Mouse (Mus musculus) cortical plate, adult 2 months (tissue): ENCODE results near the gene Fmnl1. TPM values are rescaled to one million over a fixed set of nuclear protein-coding genes. Genes with fewer than 3 reads are reported as not detected.
A peak's percentile ranks its signal among the peaks of the same experiment; 100 is the strongest.

ENCODE experiments used
- H3K27ac ChIP-seq: fragments of 200-500 bp; 2 replicates; pipeline ENCODE4 v1.5.1; 2012; ENCODE audit warnings: low read length, control low read depth, inconsistent platforms; ENCODE audit not compliant: insufficient read depth
- H3K4me1 ChIP-seq: fragments of 200-500 bp; 2 replicates; pipeline ENCODE4 v1.6.1; 2011; ENCODE audit warnings: low read length; ENCODE audit not compliant: control insufficient read depth, insufficient read depth
- H3K4me3 ChIP-seq: fragments of 200-500 bp; 2 replicates; pipeline ENCODE4 v1.5.1; 2011; ENCODE audit warnings: mild to moderate bottlenecking, low read length, control low read depth; ENCODE audit not compliant: insufficient read depth
- CTCF ChIP-seq: fragments of 200-500 bp; IDR thresholded peaks from 2 replicates; pipeline ENCODE4 v1.5.1; 2011; ENCODE audit warnings: mild to moderate bottlenecking, control low read depth, low read length; ENCODE audit not compliant: insufficient read depth; ENCODE audit errors: extremely low read depth
- POLR2A ChIP-seq: fragments of 200-500 bp; IDR thresholded peaks from 2 replicates; pipeline ENCODE4 v1.6.1; 2011; ENCODE audit warnings: mild to moderate bottlenecking, low read length, control low read depth; ENCODE audit not compliant: insufficient read depth; ENCODE audit errors: extremely low read depth
- polyA plus RNA-seq: library from polyadenylated mRNA; depleted of rRNA; stranded (reverse); fragments of >200 nt; gene quantifications from 2 replicates; pipeline ENCODE4 v1.2.3, GENCODE M21; 2012

Gene Fmnl1
- polyA plus RNA-seq, 1 experiment: 133 TPM

DNA sequence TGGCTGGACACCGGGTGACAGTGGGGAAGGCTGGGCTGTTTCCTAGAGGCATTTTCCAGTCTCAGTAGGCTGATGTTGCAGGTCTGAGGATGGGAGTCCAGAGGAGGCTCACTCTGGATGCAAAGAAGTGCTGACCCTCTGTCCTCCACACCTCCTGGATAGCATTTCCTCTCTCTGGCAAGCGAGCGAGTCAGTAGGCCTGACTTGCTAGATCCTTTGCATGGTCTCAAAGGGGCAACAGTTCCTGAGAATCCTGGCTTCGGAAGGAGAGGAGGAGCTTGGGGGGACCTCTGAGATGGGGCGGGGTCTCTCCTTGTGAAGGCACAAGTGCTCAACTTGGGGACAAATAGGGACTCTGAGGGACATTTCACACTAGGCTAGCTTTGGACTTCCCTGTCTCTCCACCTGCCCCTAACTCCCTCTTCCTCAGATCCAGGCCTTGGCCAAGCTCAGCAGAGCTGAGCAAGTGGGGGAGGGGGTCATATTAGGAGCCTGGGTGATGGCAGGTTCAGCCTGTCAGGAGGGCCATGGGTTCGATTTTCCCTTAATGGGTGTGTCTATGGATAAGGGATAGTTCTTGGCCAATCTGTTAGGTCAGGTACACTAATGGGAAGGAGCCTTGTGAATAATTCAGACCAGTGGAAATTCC lies 1.6 kb downstream of the Fmnl1 start:
- Histone ChIP-seq H3K27ac (no peak overlapping the region), H3K4me1 (peaks cover 14% of the 10 kb centered on the region), H3K4me3 (peak overlapping the region; percentile 79; the same call in 1 of the 2 replicates)
- TF ChIP-seq POLR2A (no peak), CTCF (no peak)

DNA sequence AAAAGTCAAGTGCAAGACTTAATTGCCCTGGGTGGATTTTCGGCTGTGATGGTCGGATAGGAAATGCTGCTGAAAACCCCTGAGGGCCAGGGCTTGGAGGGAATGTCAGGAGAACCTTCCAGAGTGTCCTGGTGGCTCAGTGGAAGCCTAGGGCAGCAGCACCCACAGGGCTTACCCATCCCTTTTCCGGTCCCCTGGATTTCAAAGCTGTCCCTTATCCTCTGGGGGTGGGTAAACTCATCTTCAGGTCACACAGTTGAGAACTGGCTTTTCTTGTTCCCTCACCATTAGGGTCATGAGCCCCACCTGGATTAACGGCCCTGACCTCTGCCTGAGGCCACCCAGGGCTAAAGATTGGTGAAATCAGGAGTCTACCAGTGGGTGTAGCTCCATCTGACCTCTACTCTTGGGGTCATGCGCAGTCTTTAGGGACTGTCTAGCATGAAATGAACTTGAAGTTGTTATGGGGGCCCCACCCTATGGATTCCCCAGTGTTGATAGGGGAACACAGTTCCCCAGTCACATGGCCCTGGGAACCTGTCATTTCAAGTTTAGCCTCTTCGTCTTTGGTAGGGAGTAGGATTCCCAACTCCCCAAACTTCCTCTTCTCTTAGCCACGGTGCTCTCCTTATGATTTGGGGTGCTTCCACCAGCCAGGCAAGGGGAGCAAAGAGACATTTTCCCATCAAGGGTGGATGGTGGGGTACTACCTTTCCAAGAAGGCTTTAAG lies 2.3 kb downstream of the Fmnl1 start:
- no peak for TF ChIP-seq CTCF
- TF ChIP-seq POLR2A: no peak
- Histone ChIP-seq H3K27ac (no peak overlapping the region), H3K4me3 (peak overlapping the region; percentile 3; the same call in 1 of the 2 replicates), H3K4me1 (peaks cover 14% of the 10 kb centered on the region)

DNA sequence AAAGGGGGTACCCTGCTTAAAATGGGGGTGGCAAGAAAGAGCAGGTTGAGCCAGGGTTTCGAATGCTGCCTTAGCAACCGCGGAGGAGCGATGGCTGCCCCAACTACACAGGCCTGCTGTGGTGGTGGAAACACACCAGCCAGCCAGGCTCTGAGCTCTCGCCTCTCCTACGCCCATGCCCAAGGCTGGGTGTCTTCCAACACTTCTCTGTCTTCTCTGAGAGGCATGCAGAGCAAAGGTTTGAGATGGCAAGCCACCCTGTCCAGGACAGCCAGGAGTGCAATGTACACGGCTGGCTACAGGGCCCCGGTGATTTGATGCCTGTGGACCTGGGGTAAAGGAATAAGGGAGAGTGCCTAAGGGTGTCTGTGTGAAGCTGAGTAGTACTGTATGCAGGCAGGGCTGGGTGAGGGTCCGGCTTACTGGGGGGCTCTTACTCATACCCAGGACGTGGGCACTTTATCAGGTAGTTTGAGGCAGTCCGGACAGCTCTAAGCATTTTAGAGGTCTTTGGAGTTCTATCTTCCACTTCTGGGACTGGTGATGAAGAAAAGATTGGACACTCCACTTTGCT lies 3.0 kb downstream of the Fmnl1 start:
- Histone ChIP-seq H3K4me3 (0 out of 2 replicates have a peak overlapping the region, but pooled peaks have one; percentile 3), H3K4me1 (peaks cover 14% of the 10 kb centered on the region), H3K27ac (no peak overlapping the region)
- TF ChIP-seq CTCF (no peak), POLR2A (no peak)

DNA sequence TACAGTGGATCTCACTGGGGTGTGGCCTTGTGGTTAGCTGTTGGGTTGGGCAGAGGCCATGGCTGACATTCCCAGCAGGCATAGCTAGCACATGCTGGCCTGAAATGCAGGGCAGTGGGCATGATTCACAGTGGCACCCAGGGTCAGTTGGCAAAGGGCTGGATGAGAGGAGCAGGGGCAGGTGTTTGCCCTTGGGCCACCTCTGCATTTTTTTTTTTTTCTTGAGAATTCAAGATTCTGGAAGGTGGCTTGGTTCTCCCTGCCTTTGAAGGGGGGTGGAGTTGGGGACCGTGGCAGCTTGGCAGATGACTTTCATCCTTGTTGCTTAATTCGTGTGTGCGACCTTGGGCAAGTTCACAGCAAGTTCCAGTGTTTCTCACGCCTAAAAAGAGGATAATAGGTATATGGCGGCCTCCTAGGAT lies 3.5 kb downstream of the Fmnl1 start:
- no peak overlapping the region for H3K27ac ChIP-seq
- H3K4me3 ChIP-seq: no peak overlapping the region
- H3K4me1 ChIP-seq: peaks cover 13% of the 10 kb centered on the region
- no peak for TF ChIP-seq POLR2A
- no peak for TF ChIP-seq CTCF

DNA sequence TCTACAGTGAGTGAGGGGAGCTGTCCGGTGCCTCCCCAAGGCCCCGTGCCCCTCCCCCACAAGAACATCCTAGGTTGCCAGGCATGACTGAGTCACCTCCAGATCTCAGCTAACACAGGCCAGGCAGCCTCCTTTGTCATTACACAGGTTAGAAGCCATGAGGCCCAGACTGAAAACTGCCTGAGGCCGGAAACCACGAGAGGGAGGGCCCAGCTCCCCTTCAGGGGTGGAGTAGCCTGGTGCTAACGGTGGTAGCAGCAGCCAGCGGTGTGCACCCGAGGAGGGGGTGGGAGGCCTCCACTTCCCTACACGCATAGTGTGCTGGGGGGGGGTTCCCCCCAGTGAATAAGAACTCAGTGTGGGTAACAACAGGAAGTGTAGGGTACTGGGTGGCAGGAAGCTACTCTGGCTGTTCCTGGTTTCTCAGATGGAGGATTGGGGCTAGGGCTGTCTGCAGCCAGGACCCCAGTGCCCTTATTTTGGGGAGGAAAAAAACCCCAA lies 4.0 kb downstream of the Fmnl1 start:
- Histone ChIP-seq H3K4me1 (peaks cover 13% of the 10 kb centered on the region), H3K4me3 (no peak overlapping the region), H3K27ac (no peak overlapping the region)
- TF ChIP-seq POLR2A (no peak), CTCF (no peak)

DNA sequence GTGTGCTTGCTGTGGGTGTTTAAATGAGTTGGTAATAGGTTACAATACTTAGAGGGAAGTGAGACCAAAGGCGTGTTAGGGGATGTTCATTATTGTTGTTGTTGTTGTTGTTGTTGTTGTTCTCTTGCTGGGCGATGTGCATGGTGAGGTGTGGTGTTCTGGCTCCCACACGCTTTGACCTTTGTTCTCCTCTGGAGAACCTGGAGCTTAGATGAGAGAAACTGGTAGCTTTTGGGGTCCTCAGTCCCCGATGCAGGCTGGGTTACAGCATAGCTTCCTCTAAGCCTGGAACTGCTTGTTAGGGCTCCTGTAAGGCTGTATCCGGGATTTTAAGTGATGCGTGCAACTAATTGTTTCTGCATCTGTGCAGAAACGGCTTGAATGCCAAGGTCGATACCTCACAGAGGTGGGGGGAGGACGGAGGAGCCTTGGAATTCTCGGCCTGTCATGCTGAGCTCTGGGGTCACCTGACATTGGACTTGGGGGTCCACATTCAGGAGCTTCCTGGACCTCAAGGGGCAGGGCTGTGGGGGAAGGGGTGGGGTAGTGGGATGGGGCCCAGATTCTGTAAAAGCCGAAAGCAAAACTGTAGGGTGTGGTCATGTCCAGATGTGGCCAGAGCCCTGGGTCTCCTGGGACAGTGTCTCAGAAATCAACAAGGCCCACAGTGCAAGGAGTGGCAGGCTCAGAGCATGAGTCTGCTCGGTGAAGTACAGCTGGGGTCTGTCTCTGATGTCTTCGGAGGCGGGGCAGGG lies 5.0 kb downstream of the Fmnl1 start:
- no peak overlapping the region for H3K27ac ChIP-seq
- H3K4me3 ChIP-seq: no peak overlapping the region
- TF ChIP-seq POLR2A (no peak), CTCF (no peak)
- peaks cover 10% of the 10 kb centered on the region for H3K4me1 ChIP-seq

DNA sequence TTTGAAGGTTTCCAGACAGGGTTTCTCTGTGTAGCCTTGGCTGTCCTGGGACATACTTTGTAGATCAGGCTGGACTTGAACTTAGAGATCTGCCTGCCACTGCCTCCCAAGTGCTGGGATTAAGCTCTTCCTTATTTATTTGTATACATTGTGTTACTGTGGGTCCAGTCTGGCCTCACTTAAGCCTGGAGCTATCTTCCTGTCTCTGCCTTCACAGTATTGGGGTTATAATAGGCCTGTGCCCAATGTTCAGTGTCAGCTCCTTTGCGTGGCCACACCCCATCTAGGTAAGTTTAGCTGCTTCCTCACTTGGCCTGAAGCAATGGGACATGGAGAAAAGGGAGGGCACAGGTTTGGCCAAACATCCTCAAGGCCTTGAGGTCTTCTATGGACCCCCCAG lies 5.6 kb downstream of the Fmnl1 start:
- TF ChIP-seq CTCF: no peak
- no peak for TF ChIP-seq POLR2A
- peaks cover 10% of the 10 kb centered on the region for H3K4me1 ChIP-seq
- H3K4me3 ChIP-seq: no peak overlapping the region
- H3K27ac ChIP-seq: no peak overlapping the region

DNA sequence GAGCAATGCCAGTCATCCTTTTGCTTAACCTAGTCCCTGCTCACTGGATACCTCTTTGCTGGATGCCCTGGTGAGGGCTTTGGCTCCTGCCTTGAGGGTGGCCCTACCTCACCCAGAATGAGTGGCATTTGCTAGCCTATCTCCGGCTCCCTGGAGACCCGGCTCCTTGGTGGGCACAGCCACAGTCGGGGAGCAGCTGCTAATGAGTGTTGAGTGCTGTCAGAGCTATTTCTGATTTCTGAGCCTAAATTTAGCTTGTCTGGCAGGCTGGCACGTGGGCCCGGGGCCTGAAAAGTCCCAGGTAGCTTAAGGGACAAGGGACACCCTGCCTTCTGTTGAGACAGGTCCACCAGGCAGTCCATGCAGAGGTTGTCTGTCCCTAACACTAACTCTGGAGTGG lies 6.3 kb downstream of the Fmnl1 start:
- Histone ChIP-seq H3K4me1 (peaks cover 10% of the 10 kb centered on the region), H3K4me3 (no peak overlapping the region), H3K27ac (no peak overlapping the region)
- TF ChIP-seq POLR2A (no peak), CTCF (no peak)

DNA sequence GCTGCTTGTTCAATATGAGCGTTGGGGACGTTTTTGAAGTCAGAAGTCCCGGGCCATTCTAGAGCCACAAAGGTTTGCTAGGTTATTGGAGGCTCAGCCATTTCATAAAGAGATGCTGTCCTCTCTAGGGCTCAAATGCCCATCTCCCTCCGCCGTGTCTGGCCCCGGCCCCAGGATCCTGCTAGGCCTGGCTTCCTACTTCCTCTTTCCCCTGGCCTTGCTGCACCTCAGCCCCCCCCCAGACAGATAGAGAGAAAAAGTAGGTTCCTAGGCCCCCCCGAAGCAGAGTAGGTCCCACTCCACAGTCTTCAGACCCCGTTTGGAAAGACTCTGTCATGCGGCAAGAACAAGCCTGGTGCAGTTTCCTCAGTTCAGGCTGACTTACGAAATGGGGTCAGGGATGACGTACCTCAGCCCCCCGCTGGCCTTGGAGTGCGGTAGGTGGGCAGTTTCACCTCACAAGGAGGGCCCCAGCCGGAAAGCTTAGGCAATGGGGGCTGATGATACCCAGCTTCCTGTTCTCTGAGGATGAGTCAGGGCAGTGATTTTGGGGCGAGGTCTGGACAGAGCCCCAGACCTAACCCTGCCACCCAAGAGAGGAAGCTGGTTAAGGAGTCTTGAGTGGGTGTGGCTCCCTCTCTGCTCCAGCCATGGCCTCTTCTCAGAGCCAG lies 7.0 kb downstream of the Fmnl1 start:
- TF ChIP-seq CTCF (no peak), POLR2A (no peak)
- H3K4me1 ChIP-seq: peaks cover 9% of the 10 kb centered on the region
- H3K27ac ChIP-seq: no peak overlapping the region
- no peak overlapping the region for H3K4me3 ChIP-seq
